Mouse (Mus musculus): ENCODE results near the gene Gtf2a2. TPM values are rescaled to one million over a fixed set of nuclear protein-coding genes. Genes with fewer than 3 reads are reported as not detected.
A peak's percentile ranks its signal among the peaks of the same experiment; 100 is the strongest.

The Gtf2a2 gene
- polyA plus RNA-seq, 1 experiment from 2014 or later = 264 TPM

- H3K9ac ChIP-seq (ENCODE audit: low read length) = no peak overlapping the region
- no peaks in the 10 kb centered on the region for H3K9me3 ChIP-seq (replicated peaks; ENCODE audit: control insufficient read depth, low read length)
- WGBS = 65% methylated on average over 1 of the region's 1 CpGs
- H3K4me1 ChIP-seq (ENCODE audit: control insufficient read depth, insufficient read depth, low read length) = no peaks in the 10 kb centered on the region
- H3K4me3 ChIP-seq (ENCODE audit: low read depth, low read length) = no peak overlapping the region
- ATAC-seq (no peak), DNase-seq (ENCODE audit: low spot score) (no peak)
- no peak overlapping the region for H3K4me2 ChIP-seq (ENCODE audit: low read length)
- H3K27me3 ChIP-seq (replicated peaks; ENCODE audit: control insufficient read depth, insufficient read depth, low read length) = no peaks in the 10 kb centered on the region
- no peaks in the 10 kb centered on the region for H3K36me3 ChIP-seq (ENCODE audit: control insufficient read depth, insufficient read depth, low read length)
- no peak overlapping the region for H3K27ac ChIP-seq (ENCODE audit: low read depth, low read length)
Observed at GRCm38 (mm10) chr9:70042935-70043334, 30.6 kb downstream of the Gtf2a2 start.

DNA sequence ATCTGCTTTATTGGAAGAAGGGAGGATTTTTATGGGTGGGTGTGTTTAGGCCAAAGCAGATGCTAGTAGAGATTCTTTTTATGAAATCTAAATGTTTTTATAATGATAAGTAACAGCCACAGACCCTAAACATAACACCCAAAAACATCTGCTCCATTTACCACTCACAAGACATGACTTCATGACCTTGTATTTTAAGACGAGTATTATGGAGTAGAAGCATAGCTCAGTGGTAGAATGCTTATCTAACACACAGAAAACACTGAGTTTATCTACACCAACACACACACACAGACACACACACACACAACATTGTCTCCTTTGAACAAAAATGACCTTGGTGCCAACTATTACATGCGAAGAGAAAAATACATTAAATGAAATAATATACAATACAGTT, 32.5 kb downstream of the Gtf2a2 start:
- Histone ChIP-seq H3K4me3 (ENCODE audit: low read depth, low read length) (no peak overlapping the region), H3K4me2 (ENCODE audit: low read length) (no peak overlapping the region), H3K9me3 (replicated peaks; ENCODE audit: control insufficient read depth, low read length) (no peaks in the 10 kb centered on the region), H3K9ac (ENCODE audit: low read length) (no peak overlapping the region), H3K36me3 (ENCODE audit: control insufficient read depth, insufficient read depth, low read length) (no peaks in the 10 kb centered on the region), H3K27me3 (replicated peaks; ENCODE audit: control insufficient read depth, insufficient read depth, low read length) (no peaks in the 10 kb centered on the region), H3K27ac (ENCODE audit: low read depth, low read length) (no peak overlapping the region), H3K4me1 (ENCODE audit: control insufficient read depth, insufficient read depth, low read length) (no peaks in the 10 kb centered on the region)
- WGBS = 93% methylated on average over 2 of the region's 2 CpGs
- DNase-seq (ENCODE audit: low spot score) (no peak), ATAC-seq (no peak)

GRCm38 (mm10) chr9:70046255-70046654, 33.9 kb downstream of the Gtf2a2 start:
- DNase-seq (ENCODE audit: low spot score) = no peak
- WGBS = 89% methylated on average over 6 of the region's 6 CpGs

DNA sequence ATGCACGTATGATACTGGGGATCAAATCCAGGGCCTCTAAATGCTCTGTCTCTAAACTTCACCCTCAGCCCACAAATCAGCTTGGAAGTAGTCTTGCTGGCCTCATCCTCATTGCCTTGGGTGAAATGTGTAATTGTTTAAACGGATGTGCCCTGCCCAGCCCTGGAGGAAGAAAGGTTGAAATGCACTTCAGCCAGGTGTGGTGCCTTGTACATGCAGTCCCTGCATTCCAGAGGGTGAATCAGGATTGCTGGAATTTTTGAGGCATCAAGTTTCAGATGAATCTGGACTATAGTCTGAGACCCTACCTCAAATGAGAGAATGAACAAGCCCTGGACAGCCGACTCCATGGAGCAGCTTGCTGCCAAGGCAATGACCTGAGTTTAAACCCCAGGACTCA, 35.5 kb downstream of the Gtf2a2 start:
- no peak for DNase-seq (ENCODE audit: low spot score)
- Histone ChIP-seq H3K9ac (ENCODE audit: low read length) (no peak overlapping the region), H3K27me3 (replicated peaks; ENCODE audit: control insufficient read depth, insufficient read depth, low read length) (no peaks in the 10 kb centered on the region), H3K36me3 (ENCODE audit: control insufficient read depth, insufficient read depth, low read length) (no peaks in the 10 kb centered on the region), H3K9me3 (replicated peaks; ENCODE audit: control insufficient read depth, low read length) (no peaks in the 10 kb centered on the region), H3K4me1 (ENCODE audit: control insufficient read depth, insufficient read depth, low read length) (no peaks in the 10 kb centered on the region), H3K27ac (ENCODE audit: low read depth, low read length) (no peak overlapping the region), H3K4me2 (ENCODE audit: low read length) (no peak overlapping the region), H3K4me3 (ENCODE audit: low read depth, low read length) (no peak overlapping the region)
- ATAC-seq = no peak
- 57% methylated on average over 3 of the region's 3 CpGs for WGBS

More at GRCm38 (mm10) chr9:70046255-70046654, 33.9 kb downstream of the Gtf2a2 start:
- Histone ChIP-seq H3K27me3 (replicated peaks; ENCODE audit: control insufficient read depth, insufficient read depth, low read length) (no peaks in the 10 kb centered on the region), H3K36me3 (ENCODE audit: control insufficient read depth, insufficient read depth, low read length) (no peaks in the 10 kb centered on the region), H3K9me3 (replicated peaks; ENCODE audit: control insufficient read depth, low read length) (no peaks in the 10 kb centered on the region), H3K27ac (ENCODE audit: low read depth, low read length) (no peak overlapping the region), H3K4me1 (ENCODE audit: control insufficient read depth, insufficient read depth, low read length) (no peaks in the 10 kb centered on the region), H3K9ac (ENCODE audit: low read length) (no peak overlapping the region), H3K4me3 (ENCODE audit: low read depth, low read length) (no peak overlapping the region), H3K4me2 (ENCODE audit: low read length) (no peak overlapping the region)
- no peak for ATAC-seq

- DNase-seq (ENCODE audit: low spot score) (no peak), ATAC-seq (no peak)
- Histone ChIP-seq H3K9ac (ENCODE audit: low read length) (no peak overlapping the region), H3K27me3 (replicated peaks; ENCODE audit: control insufficient read depth, insufficient read depth, low read length) (no peaks in the 10 kb centered on the region), H3K27ac (ENCODE audit: low read depth, low read length) (no peak overlapping the region), H3K4me2 (ENCODE audit: low read length) (no peak overlapping the region), H3K36me3 (ENCODE audit: control insufficient read depth, insufficient read depth, low read length) (no peaks in the 10 kb centered on the region), H3K4me1 (ENCODE audit: control insufficient read depth, insufficient read depth, low read length) (no peaks in the 10 kb centered on the region), H3K4me3 (ENCODE audit: low read depth, low read length) (no peak overlapping the region), H3K9me3 (replicated peaks; ENCODE audit: control insufficient read depth, low read length) (no peaks in the 10 kb centered on the region)
- WGBS = 24% methylated on average over 5 of the region's 5 CpGs
Observed at GRCm38 (mm10) chr9:70048280-70048679, 35.9 kb downstream of the Gtf2a2 start.

DNA sequence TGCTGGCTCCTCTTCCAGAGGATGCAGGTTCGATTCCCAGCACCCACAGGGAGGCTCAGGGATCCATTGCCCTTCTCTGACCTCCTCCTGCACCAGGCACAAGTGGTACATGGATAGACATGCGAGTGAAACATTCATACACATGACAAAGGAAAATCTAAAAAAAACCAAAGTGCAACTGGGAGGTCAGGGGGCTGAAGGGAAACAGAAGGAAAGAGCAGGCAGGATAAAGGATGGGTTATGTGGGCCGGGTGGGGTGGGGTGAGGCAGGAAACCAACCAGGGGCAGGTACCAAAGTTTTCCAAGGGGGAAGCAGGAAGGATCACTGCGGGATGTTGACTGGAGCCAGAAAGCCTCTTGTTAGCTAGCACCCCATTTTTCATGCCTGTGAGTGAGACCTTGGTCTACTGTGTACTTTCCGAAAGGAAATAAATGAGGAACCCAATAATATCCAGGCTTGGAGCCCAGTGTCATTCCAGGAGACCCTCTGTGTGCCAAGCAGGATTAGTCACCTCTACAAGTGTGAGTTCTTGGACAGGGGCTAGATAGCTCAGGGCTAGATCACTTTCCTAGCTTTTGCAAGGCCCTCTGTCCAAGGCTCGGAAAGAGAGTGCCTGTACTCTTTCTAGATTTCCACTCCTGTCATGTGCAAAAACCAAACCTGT, 36.5 kb downstream of the Gtf2a2 start:
- Histone ChIP-seq H3K27ac (ENCODE audit: low read depth, low read length) (no peak overlapping the region), H3K4me2 (ENCODE audit: low read length) (no peak overlapping the region), H3K36me3 (ENCODE audit: control insufficient read depth, insufficient read depth, low read length) (no peaks in the 10 kb centered on the region), H3K4me1 (ENCODE audit: control insufficient read depth, insufficient read depth, low read length) (no peaks in the 10 kb centered on the region), H3K4me3 (ENCODE audit: low read depth, low read length) (no peak overlapping the region), H3K9ac (ENCODE audit: low read length) (no peak overlapping the region), H3K9me3 (replicated peaks; ENCODE audit: control insufficient read depth, low read length) (no peaks in the 10 kb centered on the region), H3K27me3 (replicated peaks; ENCODE audit: control insufficient read depth, insufficient read depth, low read length) (no peaks in the 10 kb centered on the region)
- WGBS = 57% methylated on average over 6 of the region's 6 CpGs
- DNase-seq (ENCODE audit: low spot score) = no peak
- no peak for ATAC-seq

- ATAC-seq (no peak), DNase-seq (ENCODE audit: low spot score) (peak; percentile 20)
- Histone ChIP-seq H3K4me1 (ENCODE audit: control insufficient read depth, insufficient read depth, low read length) (no peaks in the 10 kb centered on the region), H3K4me2 (ENCODE audit: low read length) (no peak overlapping the region), H3K4me3 (ENCODE audit: low read depth, low read length) (no peak overlapping the region), H3K9me3 (replicated peaks; ENCODE audit: control insufficient read depth, low read length) (no peaks in the 10 kb centered on the region), H3K27ac (ENCODE audit: low read depth, low read length) (no peak overlapping the region), H3K9ac (ENCODE audit: low read length) (no peak overlapping the region), H3K36me3 (ENCODE audit: control insufficient read depth, insufficient read depth, low read length) (no peaks in the 10 kb centered on the region), H3K27me3 (replicated peaks; ENCODE audit: control insufficient read depth, insufficient read depth, low read length) (no peaks in the 10 kb centered on the region)
- 31% methylated on average over 3 of the region's 3 CpGs for WGBS
Observed at GRCm38 (mm10) chr9:70049416-70049783, 37.0 kb downstream of the Gtf2a2 start.

GRCm38 (mm10) chr9:70049839-70050238, 37.5 kb downstream of the Gtf2a2 start:
- Histone ChIP-seq H3K27me3 (replicated peaks; ENCODE audit: control insufficient read depth, insufficient read depth, low read length) (no peaks in the 10 kb centered on the region), H3K4me1 (ENCODE audit: control insufficient read depth, insufficient read depth, low read length) (no peaks in the 10 kb centered on the region), H3K4me3 (ENCODE audit: low read depth, low read length) (no peak overlapping the region), H3K4me2 (ENCODE audit: low read length) (no peak overlapping the region), H3K9ac (ENCODE audit: low read length) (no peak overlapping the region), H3K9me3 (replicated peaks; ENCODE audit: control insufficient read depth, low read length) (no peaks in the 10 kb centered on the region), H3K27ac (ENCODE audit: low read depth, low read length) (no peak overlapping the region), H3K36me3 (ENCODE audit: control insufficient read depth, insufficient read depth, low read length) (no peaks in the 10 kb centered on the region)
- no peak for DNase-seq (ENCODE audit: low spot score)
- no peak for ATAC-seq
- 53% methylated on average over 8 of the region's 8 CpGs for WGBS

DNA sequence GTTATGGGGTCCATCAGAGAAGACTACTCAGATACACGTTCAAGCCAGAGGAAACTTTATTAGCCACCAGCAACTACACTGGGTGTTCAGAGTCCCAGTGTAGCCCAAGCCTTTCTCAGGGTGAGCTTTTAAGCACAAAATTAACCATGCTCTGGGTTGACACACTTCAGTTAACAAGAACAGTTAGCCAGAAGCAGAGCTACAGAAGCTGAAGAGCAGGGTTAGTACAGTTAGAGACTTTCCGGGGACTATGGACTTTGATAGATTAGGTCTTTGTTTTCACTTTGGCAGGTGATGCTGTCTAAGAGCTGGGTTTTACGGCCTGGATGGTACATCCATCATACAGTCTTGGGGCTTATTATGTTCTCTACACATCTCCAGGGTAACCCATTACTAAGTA, 40.4 kb downstream of the Gtf2a2 start:
- Histone ChIP-seq H3K9ac (ENCODE audit: low read length) (no peak overlapping the region), H3K36me3 (ENCODE audit: control insufficient read depth, insufficient read depth, low read length) (no peaks in the 10 kb centered on the region), H3K4me3 (ENCODE audit: low read depth, low read length) (no peak overlapping the region), H3K27ac (ENCODE audit: low read depth, low read length) (no peak overlapping the region), H3K9me3 (replicated peaks; ENCODE audit: control insufficient read depth, low read length) (no peaks in the 10 kb centered on the region), H3K27me3 (replicated peaks; ENCODE audit: control insufficient read depth, insufficient read depth, low read length) (no peaks in the 10 kb centered on the region), H3K4me2 (ENCODE audit: low read length) (no peak overlapping the region), H3K4me1 (ENCODE audit: control insufficient read depth, insufficient read depth, low read length) (no peaks in the 10 kb centered on the region)
- WGBS = 71% methylated on average over 3 of the region's 3 CpGs
- ATAC-seq = no peak
- DNase-seq (ENCODE audit: low spot score) = no peak
